15 mouse cellular contexts compared by ENCODE assay signal in the genomic region with DNA sequence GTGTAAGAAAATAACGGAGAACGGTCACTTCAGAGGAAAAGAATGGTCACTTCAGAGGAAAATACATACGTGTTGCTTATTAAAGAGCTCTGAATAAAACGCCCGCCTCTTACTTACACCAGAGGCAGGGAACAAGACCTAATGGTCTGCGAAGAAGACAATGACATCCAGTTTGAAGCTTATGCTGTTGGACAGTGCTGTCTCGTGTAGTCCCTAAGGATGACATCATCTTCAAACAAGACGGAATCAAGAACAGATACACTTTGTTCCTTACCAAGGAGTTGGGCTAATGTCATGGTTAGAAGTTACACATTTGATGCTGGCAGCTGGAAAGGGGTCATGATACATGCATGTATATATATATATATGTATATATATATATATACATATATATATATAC.
"Had no signal": no experiment of that assay in that cellular context is flagged by ENCODE, and none has a peak within 500 bp of the region (broad histone marks: within the 10 kb centered on the region; RNA-seq: fewer than 3 reads in every experiment).

No protein-coding gene starts in this region.

- H3K9ac ChIP-seq: neural tube, embryonic 12.5 days; neural tube, embryonic 13.5 days; stomach, embryonic 15.5 days had no signal

- H3K4me2 ChIP-seq: neural tube, embryonic 12.5 days; neural tube, embryonic 13.5 days; stomach, embryonic 15.5 days had no signal

- H3K27me3 ChIP-seq: neural tube, embryonic 12.5 days; neural tube, embryonic 13.5 days; stomach, embryonic 15.5 days had no signal

- H3K4me3 ChIP-seq: neural tube, embryonic 12.5 days; neural tube, embryonic 13.5 days; stomach, embryonic 15.5 days had no signal

- H3K4me1 ChIP-seq: neural tube, embryonic 12.5 days; neural tube, embryonic 13.5 days; stomach, embryonic 15.5 days had no signal

- H3K27ac ChIP-seq: neural tube, embryonic 12.5 days; neural tube, embryonic 13.5 days; stomach, embryonic 15.5 days; stomach, postnatal 0 days had no signal

- H3K36me3 ChIP-seq: neural tube, embryonic 12.5 days; neural tube, embryonic 13.5 days; stomach, embryonic 15.5 days had no signal

- H3K9me3 ChIP-seq: neural tube, embryonic 12.5 days; neural tube, embryonic 13.5 days; stomach, embryonic 15.5 days had no signal

- DNase-seq: right cerebral cortex, adult 18-20 months; right cerebral cortex, postnatal 14 days; right cerebral cortex, postnatal 25 days; right cerebral cortex, postnatal 4 days; spleen, adult 18-20 months; thymus, adult 18-20 months; thymus, adult 2 months; thymus, postnatal 14 days; thymus, postnatal 25 days; thymus, postnatal 36 days; thymus, postnatal 4 days had no signal
